Mouse (Mus musculus) activated CD4-positive, CD25-positive, alpha-beta regulatory T cell, adult 4 months (primary cell): ENCODE data around the gene Zbtb24. TPM values are rescaled to one million over a fixed set of nuclear protein-coding genes. Genes with fewer than 3 reads are reported as not detected.

ENCODE experiments used
- ATAC-seq: one replicate; pipeline ENCODE4 v1.8.0; 2017
- polyA plus RNA-seq, 2 experiments: library from polyadenylated mRNA; unstranded; fragments of 100-300 nt; shearing (Covaris generic); gene quantifications; one replicate each; pipeline ENCODE4 v1.2.1; 2017

Gene Zbtb24
- polyA plus RNA-seq, 2 experiments from 2014 or later: 22.2 to 30.7 TPM

DNA sequence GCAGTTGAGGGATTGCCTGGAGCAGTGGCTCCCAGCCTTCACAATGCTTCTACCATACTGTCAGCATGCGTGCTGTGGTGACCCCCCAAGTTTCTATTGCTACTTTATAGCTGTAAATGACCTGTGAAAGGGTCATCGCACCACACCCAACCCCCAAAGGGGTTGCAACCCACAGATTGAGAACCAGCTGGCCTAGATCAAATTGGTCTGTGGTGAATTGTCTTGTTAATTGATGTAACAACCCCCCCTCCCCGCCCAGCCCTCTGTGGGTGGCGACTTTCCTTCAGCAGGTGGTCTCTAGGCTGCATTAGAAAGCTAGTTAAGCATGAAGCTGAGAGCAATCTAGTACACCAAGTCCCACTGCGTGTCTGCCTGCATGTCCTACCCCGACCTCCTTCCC lies 17.1 kb downstream of the Zbtb24 start:
- ATAC-seq: no peak

DNA sequence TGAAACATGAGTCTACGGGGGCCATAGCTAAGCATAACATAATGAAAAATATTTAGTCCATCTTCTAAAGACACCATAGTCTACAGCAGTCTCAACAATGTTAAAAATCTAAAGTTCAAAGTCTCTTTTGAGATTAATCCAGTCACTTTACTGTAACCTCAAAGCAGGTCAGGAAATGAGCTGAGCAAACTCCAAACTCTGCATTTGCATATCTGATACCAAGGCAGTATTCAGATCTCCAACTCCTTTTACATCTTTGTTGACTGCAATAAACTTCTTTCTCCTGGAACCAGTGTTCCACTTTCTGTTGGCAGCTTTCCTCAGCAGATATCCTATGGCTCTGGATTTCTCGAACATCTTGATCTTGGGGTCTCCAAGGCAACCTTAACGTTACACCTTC lies 20.5 kb downstream of the Zbtb24 start:
- peak; percentile 24 for ATAC-seq

DNA sequence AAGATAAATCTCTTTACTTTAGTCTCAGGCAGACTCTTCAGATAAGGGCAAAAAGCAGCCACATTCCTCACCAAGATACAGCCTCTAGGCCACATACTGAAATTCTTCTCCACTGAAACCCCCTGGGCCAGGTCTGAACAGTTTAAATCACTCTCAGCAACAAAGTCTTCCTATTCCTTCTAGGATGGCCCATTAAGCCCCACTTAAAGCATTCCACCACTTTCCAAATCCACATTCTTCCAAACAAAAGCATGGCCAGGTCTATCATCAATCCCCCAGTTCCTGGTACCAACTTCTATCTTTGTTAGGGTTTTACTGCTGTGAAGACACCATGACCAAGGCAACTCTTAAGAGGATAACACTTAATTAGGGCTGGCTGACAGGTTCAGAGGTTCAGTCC lies 22.4 kb downstream of the Zbtb24 start:
- no peak for ATAC-seq

DNA sequence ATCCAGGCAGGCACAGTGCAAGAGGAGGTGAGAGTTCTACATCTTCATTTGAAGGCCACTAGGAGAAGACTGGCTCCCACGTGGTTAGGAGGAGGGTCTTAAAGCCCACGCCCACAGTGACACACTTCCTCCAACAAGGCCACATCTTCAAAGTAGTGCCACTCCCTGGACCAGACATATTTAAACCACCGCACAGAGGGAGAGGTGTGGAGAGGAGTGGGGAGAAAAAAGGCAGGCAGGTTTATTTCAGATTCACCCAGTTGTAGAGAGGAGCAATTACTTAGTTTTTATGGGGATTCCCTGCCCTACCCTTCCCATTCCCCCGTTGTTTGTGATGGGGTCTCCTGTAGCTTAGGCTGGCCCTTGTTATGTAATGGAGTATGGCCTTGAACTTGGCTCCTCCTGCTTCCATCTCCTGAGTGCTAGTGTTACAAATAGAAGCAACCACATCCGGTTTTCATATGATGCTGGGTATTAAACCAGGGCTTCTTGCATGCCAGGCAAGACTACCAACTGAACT lies 22.8 kb downstream of the Zbtb24 start:
- peak; percentile 6 for ATAC-seq

DNA sequence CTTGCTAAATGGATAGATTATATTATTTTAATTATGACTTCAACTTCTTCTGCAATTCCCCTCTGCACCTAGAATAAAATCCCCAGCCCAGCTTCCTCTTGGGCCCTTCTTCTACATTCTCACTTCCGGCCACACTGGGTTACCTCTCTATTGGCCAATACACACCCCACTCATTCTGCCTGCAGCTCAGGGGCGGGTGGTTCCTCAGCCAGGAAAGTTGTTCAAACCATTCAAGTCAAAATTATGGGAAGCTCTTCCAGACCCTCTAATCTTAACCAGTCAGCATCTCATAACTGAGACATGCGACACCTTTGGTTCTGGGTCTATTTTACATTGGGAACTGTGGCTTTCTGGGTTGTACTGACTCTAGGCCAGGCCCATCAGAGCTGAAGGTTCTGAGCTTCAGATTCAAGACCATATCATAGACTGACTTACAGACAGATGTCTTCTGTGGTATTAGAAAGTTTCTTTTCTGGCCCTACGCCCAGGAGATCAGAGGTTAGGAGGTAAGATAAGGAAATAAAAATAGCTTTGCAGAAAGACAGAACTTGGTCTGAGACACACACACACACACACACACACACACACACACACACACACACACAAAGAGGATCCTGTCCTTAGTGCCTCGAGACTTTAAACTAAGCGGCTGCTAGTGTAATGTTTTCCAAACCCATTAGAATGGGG lies 23.7 kb downstream of the Zbtb24 start:
- peak; percentile 33 for ATAC-seq

DNA sequence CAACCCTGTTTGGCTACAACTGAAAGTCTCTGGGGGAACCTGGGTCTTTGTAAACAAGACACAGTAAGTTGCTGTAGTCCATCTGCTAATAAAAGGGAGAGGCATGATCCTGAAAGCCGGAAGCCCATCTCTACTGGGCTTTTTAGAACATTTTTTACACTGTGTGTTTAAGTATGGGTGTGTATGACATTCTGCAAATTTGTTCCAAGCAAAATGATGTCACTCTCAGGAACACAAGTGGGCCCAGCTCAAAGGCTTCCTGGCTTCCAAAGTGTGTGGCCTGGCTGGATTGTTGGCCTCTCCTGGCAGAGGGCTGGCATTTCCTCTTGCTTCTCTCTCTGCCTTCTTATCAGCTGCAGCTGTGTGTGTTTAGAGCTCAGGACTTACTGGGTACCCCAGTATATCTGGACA lies 24.8 kb downstream of the Zbtb24 start:
- ATAC-seq: no peak

DNA sequence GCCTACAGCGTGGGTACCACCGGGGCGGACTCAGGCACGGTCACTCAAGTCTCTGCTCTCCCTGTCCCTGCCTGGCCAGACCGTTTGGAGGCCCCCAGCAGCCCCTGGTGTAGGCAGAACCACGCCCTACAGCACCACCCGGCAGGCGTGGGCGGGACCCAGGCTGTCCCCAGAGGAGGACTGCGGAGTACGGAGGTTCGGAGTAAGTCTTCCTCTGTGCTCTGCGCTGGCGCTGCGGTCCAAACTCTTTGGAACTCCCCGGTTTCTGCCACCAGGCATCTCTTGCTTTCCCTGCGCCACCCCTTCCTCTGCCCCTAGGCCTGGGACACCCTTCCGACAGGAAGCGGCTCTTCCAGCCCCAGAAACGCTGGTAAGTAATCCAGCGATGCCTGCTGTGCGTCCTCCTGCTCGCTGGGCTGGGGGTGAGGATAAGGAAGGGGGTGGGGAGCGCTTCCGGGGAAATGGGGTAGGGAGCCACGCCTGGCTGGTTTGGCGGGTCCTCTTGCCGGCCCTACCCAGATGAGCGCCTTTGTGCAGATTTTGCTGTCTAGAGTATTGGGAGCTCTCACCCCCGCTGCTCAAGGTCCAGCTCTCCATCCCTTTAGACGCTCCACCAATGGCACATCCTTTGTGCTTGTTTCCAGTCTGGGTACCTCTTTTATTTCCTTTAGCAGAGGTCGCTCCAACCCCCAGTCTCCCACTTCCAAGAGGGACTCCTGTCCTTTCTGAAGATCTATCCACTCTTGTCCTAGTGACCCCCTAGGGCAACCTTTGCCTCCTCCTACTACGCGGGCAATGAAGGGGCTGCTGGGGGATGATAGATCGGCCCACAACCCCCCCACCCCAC lies 26.2 kb downstream of the Zbtb24 start, which contains the start of gene Mical1:
TSS of gene Mical1 (plus strand) at position 144 of the 847 bp plus-strand sequence.
- ATAC-seq: peak; percentile 52

DNA sequence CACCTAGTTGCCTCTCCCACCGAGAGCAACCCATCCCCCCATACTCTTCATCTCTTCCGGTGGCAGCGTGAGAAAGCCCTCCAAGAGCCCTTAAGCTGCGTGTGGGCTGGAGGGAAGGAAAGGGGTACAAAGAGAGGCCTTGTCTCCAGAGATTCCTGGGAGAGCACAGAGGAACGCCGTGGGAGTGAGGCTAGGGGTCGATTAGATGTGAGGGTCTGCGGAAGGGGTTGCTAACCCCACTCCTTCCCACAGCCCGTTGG lies 26.8 kb downstream of the Zbtb24 start:
- peak; percentile 4 for ATAC-seq

DNA sequence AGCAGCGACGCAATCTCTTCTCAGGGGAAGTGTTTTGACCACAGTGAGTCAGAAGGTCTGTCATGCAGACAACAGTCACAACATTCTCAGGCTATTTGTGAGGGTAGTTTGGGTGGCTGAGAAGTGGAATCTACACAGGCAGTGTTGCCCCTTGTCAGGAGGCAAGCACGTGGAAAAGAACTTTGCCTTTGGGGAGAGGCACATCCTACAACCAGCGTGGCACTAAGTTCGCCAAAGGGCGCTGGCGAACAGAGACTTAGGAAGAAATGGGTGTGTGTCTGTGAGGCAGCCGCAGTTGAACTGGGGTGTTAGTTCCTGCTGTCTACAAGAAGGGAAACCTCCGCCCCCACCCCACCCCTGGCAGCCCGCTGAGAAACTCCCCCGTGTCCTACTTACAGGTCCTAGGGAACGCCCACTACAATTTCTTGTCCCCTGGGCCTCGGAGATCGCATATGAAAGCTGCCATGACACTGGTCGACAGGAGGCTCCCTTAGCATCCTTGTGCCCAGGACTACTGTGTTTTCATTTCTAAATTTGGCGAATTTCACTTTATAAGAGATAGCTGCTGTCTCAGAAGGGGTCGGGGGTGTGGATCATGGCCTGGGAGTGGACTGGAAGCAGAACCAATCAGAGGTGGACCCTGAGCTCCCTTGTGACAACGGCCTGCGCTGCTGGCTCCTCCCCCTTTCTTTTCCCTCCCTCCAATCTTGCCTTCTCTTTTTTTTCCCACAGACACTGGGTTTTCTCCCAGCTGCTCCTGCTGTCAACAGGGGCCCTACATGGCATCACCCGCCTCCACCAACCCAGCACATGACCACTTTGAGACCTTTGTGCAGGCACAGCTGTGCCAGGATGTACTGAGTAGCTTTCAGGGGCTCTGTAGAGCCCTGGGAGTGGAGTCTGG lies 27.3 kb downstream of the Zbtb24 start:
- peak; percentile 48 for ATAC-seq

DNA sequence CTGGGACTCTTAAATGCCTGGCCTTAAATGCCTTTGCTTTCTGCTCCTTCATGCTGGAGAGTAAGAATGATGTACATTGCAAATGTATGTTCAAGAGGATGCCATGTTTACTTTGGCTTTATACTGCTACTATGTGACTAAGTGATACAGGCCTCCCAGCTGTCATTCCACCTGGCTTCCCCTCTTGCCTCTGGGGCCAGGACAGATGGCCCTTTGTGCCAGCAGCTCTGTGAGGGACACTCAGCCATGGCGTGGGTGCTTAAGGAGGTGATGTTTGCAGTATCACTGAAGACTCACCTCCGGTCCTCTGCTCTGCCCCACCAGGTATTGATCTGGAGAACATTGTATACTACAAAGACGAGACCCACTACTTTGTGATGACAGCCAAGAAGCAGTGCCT lies 29.8 kb downstream of the Zbtb24 start:
- ATAC-seq: no peak

DNA sequence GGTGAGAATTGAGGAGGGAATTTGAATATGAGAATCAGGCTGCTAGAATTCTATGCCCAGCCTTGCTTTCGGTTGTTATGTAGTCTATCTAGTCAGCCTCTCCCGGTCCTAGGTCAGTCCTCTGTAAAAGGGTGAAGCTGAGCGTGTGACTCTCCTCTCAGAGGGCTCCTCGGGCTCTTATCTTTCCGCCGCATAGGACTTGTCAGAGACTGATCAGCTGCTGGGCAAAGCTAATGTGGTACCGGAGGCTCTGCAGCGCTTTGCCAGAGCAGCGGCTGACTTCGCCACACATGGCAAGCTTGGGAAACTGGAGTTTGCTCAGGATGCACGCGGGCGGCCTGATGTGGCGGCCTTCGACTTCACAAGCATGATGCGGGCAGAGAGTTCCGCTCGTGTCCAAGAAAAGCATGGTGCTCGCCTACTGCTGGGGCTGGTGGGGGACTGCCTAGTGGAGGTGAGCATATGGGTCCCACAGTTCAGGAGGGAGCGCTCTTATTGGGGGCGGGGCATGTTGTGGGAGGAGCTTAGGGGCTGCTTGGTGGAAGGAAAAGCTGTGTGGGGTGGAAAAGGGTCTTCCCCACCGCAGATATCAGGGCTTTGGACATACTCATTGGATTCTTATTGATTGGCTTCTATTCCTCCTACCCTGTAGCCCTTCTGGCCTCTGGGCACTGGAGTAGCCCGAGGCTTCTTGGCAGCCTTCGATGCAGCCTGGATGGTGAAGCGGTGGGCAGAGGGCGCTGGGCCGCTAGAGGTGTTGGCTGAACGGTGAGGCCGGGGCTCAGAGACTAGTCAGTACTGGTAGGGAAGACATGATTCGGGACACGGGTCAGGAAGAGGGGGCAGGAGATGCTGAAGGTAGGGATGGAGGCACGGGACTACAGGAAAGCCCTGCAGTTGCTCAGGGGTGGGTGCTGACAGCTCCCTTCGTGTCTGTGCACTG lies 31.0 kb downstream of the Zbtb24 start:
- no peak for ATAC-seq

DNA sequence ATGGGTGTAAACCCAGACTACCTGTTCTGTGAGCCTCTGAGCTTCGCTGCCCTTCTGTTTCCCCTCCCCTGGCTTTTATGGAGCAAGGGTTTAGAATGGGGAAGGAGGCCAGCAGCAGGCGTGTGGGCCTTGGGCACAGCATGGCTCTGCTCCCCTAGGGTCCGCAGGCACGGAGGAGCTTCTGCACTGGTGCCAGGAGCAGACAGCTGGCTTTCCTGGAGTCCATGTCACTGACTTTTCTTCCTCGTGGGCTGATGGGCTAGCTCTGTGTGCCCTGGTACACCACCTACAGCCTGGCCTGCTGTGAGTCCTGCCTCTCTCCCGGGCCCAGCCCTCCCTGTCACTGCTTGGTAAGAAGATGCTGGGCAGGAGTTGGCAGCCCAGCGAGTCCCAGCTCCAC lies 32.3 kb downstream of the Zbtb24 start:
- no peak for ATAC-seq

DNA sequence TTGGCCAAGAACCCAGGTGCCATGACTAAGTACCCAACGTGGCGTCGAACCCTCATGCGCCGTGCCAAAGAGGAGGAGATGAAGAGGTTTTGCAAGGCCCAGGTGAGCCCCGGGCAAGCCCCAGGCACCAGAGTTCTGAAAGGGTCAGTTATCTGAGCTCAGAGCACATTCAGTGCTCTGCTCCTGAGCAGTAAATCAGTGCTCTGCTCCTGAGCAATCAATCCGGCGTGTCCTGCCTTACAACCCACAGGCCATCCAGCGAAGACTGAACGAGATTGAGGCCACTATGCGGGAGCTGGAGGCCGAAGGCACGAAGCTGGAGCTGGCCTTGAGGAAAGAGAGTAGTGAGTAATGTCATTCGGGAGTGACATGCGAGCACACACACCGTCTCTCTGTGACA lies 35.6 kb downstream of the Zbtb24 start:
- no peak for ATAC-seq

DNA sequence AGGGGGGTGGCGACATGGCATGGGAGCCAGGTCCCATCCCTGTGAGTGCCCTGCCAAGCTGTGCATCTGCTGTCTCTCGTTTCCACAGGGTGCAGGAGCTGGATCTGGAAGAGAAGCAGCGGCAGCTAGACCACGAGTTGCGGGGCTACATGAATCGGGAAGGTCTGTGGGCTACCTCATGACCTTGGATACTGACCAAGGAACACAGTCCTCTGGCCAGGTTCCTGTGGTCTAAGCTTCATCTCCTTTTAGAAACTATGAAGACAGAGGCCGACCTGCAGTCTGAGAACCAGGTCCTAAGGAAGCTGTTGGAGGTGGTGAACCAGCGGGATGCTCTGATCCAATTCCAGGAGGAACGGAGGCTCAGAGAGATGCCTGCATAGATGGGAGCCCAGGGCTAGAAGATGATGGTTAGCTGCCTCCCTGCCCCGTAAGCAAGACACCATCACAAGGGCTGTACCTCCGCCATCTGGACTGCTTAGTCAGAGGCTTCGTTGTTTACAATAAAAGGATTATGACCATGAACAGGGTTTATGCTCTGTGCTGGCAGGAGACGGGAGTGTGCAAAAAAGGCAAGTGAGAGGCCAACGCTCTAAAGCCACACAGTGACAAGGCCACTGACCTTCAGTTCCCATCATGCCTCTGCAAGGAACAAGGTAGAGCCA lies 36.5 kb downstream of the Zbtb24 start:
- ATAC-seq: no peak

DNA sequence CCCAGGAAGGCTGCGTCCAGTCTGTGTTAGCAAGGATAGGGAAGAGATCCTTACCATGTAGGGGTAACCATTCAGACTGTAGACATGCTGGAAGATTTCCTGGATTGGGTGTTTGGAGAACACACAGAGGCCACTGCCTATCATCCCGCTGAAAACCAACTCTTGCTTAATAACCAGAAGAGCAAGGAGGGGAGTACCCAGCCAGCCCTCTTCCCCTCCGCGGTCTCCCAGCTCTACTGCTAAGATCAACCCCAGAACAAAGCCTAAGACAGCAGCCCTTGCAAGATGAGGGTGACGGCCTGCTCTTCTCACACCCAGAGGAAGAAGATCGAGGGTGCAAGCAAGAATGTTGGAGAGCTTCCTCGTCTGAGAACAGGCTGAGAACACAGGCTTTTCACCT lies 38.7 kb downstream of the Zbtb24 start:
- ATAC-seq: no peak

DNA sequence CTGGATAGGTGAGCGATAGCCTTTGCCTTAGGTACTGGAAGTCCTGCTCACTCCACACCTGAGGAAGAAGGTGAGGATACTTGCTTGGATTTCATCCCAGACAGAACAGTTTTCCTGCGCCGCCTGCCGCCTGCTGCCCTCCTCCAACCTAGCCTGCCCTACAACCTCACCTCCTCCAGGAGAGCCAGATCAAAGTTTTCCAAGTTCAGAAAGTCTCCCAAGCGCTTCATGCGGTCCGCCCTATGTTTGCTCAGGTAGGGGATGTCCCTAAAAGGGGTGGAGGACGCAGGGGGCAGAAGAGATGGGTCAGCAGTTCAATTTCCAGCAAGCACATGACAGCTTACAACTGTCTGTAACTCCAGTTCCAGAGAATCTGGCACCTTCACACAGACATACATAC lies 39.1 kb downstream of the Zbtb24 start:
- no peak for ATAC-seq

DNA sequence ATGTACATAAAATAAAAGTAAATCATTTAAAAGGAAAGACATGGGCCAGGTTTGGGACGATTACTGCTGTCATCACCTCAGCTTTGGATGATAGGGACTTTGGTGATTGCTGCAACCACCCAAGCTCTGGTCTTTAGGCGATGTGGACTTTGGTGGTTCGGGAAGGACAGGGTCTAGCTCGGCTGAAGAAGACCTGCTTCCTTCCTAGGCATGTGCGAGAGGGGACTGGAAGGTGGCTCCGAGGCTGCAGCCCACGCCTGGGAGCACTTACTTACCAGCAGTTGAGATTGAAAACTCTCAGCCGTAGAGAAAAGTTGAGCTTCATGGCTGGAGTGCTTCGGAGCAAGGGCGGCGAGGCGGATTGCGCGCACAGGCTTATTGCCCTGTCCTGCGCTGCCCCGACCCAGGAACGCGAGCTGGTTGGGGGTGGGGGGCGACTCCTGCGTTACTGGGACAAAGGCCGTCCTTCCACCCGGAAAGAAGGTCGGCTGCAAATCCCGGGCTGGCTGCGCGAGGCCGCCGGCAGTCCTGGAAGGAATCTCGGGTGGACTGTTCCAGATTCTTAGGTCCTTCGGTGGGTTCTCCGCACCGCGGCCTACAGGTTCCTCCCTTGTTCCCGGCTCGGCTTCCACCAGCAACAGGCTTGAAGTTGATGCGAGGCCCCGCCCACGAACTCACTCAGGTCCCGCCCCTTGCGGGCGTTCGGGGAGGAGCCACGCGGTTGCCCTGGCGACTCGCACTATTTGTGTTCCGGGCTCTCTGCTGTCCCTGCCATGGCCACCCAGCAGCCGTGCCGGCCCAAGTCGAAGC lies 39.7 kb downstream of the Zbtb24 start, which contains the start of the genes Smpd2 and Ppil6:
TSS of gene Smpd2 (minus strand) at position 662 of the 810 bp plus-strand sequence.
TSS of gene Ppil6 (plus strand) at position 732 of the 810 bp plus-strand sequence.
- ATAC-seq: peak; percentile 92

DNA sequence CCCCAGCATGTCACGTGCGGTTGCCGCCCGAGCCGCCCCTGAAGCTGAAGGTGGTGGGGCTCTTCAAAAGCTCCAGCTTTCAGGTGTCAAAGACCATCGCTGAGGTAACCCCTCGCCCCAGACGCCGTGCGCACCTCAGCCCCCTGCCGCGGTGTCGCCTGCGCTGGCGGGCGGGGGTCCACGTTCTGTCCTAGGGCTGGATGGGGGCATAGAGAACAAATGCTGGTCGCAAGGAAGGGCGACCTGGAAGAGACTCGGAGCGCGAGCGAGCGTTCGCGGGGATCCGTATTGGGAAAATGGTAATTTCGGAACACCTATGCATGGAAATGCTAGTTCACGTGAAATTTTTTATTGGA lies 40.3 kb downstream of the Zbtb24 start:
- no peak for ATAC-seq

DNA sequence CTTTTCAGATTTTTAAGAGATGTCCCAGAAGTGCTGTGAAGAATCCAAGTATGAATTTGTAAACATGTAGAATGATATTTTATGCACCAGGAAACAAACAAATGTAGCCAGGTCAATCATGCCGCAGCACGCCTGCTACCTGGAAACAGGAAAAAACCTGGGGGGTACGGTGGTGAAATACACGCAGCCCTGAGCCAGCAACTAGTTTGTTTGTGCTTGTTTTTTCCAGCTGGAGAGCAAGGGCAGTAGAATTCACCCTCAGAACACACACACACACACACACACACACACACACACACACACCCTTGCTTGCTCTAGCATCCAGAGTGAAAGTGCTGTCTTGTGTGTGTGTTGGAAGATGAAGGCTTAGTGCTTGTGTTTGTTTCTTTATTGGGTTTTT lies 40.9 kb downstream of the Zbtb24 start:
- no peak for ATAC-seq

DNA sequence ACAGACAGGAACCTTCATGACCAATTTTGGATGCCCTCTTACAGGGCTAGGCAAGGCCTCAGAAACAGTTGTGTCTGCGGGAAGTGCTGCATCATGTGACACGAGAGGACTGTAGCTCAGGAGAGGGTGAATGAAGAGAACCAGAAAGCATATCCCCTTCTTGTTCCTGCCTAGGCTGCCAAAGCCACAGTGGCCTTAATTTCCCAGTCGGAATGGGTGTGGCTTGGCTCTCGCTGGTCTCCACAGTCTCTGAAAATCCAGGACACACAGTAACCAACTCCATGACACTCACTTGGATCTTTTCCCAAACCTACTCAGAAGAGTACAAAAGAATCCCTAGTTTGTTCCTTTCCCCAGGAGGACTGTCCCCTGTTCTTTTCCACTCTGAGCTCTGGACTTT lies 50.8 kb downstream of the Zbtb24 start:
- ATAC-seq: no peak
